Mouse (Mus musculus): Measurements from ENCODE around the gene Zfpm1. TPM values are rescaled to one million over a fixed set of nuclear protein-coding genes. Genes with fewer than 3 reads are reported as not detected.
A peak's percentile ranks its signal among the peaks of the same experiment; 100 is the strongest.

Zfpm1 gene
- polyA plus RNA-seq, 1 experiment from 2014 or later: 7.7 TPM

DNA sequence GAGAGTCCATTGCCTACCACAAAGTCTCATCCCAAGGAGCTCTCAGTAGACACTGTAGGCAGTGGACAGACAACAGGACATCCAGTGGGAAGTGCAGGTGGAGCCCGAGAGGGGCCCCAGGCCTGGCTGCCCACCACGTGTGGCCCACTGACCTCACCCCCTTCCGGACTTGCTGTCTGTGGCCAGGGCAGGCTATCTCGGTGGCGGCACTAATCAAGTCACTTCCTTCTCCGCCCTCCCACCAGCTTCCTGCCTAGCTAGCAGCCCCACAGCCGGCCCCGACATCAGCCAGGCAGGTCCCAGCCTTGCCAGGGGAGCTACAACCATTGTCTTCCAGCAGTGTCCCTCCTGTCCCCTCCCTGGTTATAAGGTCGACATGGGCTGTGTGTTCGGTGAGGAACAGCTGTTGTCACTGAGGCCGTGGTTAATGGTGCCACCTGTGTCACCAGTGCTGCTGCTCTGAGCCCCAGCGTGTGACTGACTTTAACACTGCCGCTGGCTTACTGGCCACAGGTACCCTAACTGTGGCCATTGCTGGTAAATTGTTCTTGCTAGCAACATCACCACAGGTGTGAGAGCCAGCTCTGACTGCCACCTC, 33.1 kb downstream of the Zfpm1 start:
- Histone ChIP-seq H3K4me3 (ENCODE audit: low read depth, low read length) (no peak overlapping the region), H3K9ac (ENCODE audit: low read depth, low read length) (0 out of 2 replicates have a peak overlapping the region, but pooled peaks have one; percentile 3), H3K27me3 (replicated peaks; ENCODE audit: control insufficient read depth, insufficient read depth, low read length) (no peaks in the 10 kb centered on the region), H3K27ac (ENCODE audit: low read depth, low read length) (peak overlapping the region; percentile 70), H3K4me1 (replicated peaks; ENCODE audit: control insufficient read depth, insufficient read depth, low read length) (peaks cover 21% of the 10 kb centered on the region), H3K36me3 (ENCODE audit: control insufficient read depth, insufficient read depth) (peaks cover 5% of the 10 kb centered on the region; the same call in 1 of the 2 replicates), H3K4me2 (replicated peaks; ENCODE audit: low read depth) (peak overlapping the region; percentile 30; the same call in 1 of the 2 replicates), H3K9me3 (ENCODE audit: control insufficient read depth) (no peaks in the 10 kb centered on the region)
- 36% methylated on average over 13 of the region's 13 CpGs for WGBS
- TF ChIP-seq CTCF (IDR thresholded peaks at IDR 0.05; ENCODE audit: low read depth): no peak
- ATAC-seq: no peak

DNA sequence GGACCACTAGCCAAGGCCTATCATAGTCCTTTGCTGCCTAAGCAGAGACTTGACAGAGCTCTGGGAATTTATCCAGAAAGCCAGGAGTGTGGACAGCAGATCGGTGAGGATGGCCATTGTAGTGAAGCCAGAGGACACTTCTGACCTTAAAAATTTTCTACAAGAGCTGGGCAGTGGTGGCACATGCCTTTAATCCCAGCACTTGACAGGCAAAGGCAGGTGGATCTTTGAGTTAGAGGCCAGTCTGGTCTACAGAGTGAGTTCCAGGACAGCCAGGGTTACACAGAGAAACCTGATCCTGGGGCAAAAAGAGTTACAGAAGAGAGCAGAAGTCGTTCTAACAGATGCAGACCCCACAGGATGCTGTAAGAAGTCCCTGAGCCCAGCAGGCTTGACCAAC, 34.5 kb downstream of the Zfpm1 start:
- peaks cover 5% of the 10 kb centered on the region; the same call in 1 of the 2 replicates for H3K36me3 ChIP-seq (ENCODE audit: control insufficient read depth, insufficient read depth)
- peak overlapping the region; percentile 70; the same call in 1 of the 2 replicates for H3K27ac ChIP-seq (ENCODE audit: low read depth, low read length)
- no peak for ATAC-seq
- H3K9me3 ChIP-seq (ENCODE audit: control insufficient read depth): no peaks in the 10 kb centered on the region
- H3K4me3 ChIP-seq (ENCODE audit: low read depth, low read length): no peak overlapping the region
- no peak overlapping the region for H3K9ac ChIP-seq (ENCODE audit: low read depth, low read length)
- no peak for TF ChIP-seq CTCF (IDR thresholded peaks at IDR 0.05; ENCODE audit: low read depth)
- H3K27me3 ChIP-seq (replicated peaks; ENCODE audit: control insufficient read depth, insufficient read depth, low read length): no peaks in the 10 kb centered on the region
- peaks cover 18% of the 10 kb centered on the region for H3K4me1 ChIP-seq (replicated peaks; ENCODE audit: control insufficient read depth, insufficient read depth, low read length)
- no peak overlapping the region for H3K4me2 ChIP-seq (replicated peaks; ENCODE audit: low read depth)
- WGBS: 50% methylated on average over 2 of the region's 2 CpGs

DNA sequence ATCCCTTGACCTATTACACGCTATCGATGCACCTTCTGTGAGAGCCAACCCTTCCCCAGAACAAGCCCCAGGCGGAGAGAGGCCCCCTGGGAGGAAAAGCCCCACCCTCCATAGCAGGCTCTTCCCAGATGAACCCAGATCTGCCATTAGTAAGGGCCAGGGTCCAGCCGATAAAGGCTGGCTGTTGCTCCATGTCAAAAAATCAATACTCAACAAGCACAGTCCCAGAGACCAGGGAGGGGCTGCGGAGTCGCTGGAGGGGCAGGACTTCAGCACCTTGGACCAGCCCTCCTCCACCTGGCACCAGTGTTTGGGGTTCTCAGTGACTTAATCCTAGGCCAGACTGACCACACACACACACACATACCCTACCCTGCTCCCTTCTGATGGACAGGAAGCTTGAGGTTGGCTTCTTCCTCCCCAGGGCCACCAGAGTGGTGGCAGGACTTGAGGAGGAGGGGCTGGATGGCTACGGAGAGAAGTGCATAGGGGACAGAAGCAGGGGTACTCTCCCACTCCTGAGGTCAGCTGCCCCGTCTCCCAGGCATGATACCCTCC, 36.1 kb downstream of the Zfpm1 start:
- Histone ChIP-seq H3K4me3 (ENCODE audit: low read depth, low read length) (no peak overlapping the region), H3K9me3 (ENCODE audit: control insufficient read depth) (no peaks in the 10 kb centered on the region), H3K27me3 (replicated peaks; ENCODE audit: control insufficient read depth, insufficient read depth, low read length) (no peaks in the 10 kb centered on the region), H3K9ac (ENCODE audit: low read depth, low read length) (0 out of 2 replicates have a peak overlapping the region, but pooled peaks have one; percentile 34), H3K4me2 (replicated peaks; ENCODE audit: low read depth) (no peak overlapping the region), H3K36me3 (ENCODE audit: control insufficient read depth, insufficient read depth) (peaks cover 5% of the 10 kb centered on the region; the same call in 1 of the 2 replicates), H3K4me1 (replicated peaks; ENCODE audit: control insufficient read depth, insufficient read depth, low read length) (peaks cover 16% of the 10 kb centered on the region), H3K27ac (ENCODE audit: low read depth, low read length) (peak overlapping the region; percentile 79)
- 21% methylated on average over 8 of the region's 8 CpGs for WGBS
- peak; percentile 78 for ATAC-seq
- no peak for TF ChIP-seq CTCF (IDR thresholded peaks at IDR 0.05; ENCODE audit: low read depth)

DNA sequence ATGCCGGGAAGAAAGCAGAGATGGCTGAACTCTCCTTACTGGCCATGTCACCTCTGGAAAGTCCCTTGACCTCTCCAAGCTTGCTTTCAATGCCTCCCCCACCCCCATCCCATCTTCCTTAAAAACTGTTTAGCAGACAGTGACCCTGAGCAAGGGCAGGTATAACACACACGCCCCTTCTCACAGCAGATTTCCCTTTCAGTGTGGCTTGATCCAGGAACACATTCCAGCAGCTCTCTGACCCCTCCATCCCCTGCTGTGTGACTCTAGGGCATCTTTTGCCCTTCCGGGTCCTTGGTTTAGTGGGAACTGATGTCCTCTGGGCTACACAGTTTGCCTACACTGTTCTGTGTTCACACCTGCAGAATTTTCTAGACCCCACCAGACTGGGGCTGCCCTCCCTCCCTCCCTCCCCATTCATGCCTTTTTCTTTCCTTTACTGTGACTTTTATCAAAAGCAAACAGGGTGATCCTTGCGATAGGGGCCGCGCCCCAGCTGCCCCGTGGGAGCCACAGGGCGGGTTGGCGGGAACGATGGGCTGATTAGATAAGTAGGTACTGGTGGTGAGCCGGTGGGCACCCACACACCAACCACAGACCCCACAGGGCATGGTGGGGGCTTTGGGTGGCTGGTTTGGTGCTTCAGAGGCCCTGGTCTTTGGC, 37.2 kb downstream of the Zfpm1 start:
- WGBS: 41% methylated on average over 11 of the region's 11 CpGs
- Histone ChIP-seq H3K4me2 (replicated peaks; ENCODE audit: low read depth) (no peak overlapping the region), H3K9me3 (ENCODE audit: control insufficient read depth) (no peaks in the 10 kb centered on the region)

DNA sequence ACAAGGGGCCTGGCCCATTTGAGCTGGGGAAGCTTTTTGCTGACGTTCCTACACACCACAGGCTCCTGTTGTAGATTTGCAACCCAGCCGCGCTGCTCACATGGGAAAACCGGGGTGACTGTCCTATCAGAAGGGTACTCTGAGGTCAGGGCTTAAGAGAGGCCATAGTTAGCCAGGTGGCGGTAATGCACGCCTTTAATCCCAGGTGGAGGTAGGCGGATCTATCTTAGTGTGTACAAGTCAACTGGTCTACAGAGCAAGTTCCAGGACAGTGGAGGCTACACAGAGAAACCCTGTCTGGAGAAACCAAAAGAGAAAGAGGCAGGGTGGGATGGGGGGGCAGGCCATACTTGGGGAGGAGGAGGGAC, 37.8 kb downstream of the Zfpm1 start:
- Histone ChIP-seq H3K9ac (ENCODE audit: low read depth, low read length) (no peak overlapping the region), H3K27ac (ENCODE audit: low read depth, low read length) (peak overlapping the region; percentile 79), H3K36me3 (ENCODE audit: control insufficient read depth, insufficient read depth) (peaks cover 3% of the 10 kb centered on the region; the same call in 1 of the 2 replicates), H3K9me3 (ENCODE audit: control insufficient read depth) (no peaks in the 10 kb centered on the region), H3K4me2 (replicated peaks; ENCODE audit: low read depth) (no peak overlapping the region), H3K27me3 (replicated peaks; ENCODE audit: control insufficient read depth, insufficient read depth, low read length) (no peaks in the 10 kb centered on the region), H3K4me1 (replicated peaks; ENCODE audit: control insufficient read depth, insufficient read depth, low read length) (peaks cover 16% of the 10 kb centered on the region), H3K4me3 (ENCODE audit: low read depth, low read length) (no peak overlapping the region)
- peak; percentile 27; the same call in 1 of the 2 replicates for TF ChIP-seq CTCF (IDR thresholded peaks at IDR 0.05; ENCODE audit: low read depth)
- ATAC-seq: peak; percentile 14; the same call in 1 of the 2 replicates
- 29% methylated on average over 7 of the region's 7 CpGs for WGBS

More for the DNA sequence above, 37.2 kb downstream of the Zfpm1 start:
- Histone ChIP-seq H3K9ac (ENCODE audit: low read depth, low read length) (no peak overlapping the region), H3K4me3 (ENCODE audit: low read depth, low read length) (no peak overlapping the region), H3K36me3 (ENCODE audit: control insufficient read depth, insufficient read depth) (peaks cover 5% of the 10 kb centered on the region; the same call in 1 of the 2 replicates), H3K27me3 (replicated peaks; ENCODE audit: control insufficient read depth, insufficient read depth, low read length) (no peaks in the 10 kb centered on the region), H3K4me1 (replicated peaks; ENCODE audit: control insufficient read depth, insufficient read depth, low read length) (peaks cover 16% of the 10 kb centered on the region), H3K27ac (ENCODE audit: low read depth, low read length) (peak overlapping the region; percentile 79)
- no peak for ATAC-seq
- no peak for TF ChIP-seq CTCF (IDR thresholded peaks at IDR 0.05; ENCODE audit: low read depth)

DNA sequence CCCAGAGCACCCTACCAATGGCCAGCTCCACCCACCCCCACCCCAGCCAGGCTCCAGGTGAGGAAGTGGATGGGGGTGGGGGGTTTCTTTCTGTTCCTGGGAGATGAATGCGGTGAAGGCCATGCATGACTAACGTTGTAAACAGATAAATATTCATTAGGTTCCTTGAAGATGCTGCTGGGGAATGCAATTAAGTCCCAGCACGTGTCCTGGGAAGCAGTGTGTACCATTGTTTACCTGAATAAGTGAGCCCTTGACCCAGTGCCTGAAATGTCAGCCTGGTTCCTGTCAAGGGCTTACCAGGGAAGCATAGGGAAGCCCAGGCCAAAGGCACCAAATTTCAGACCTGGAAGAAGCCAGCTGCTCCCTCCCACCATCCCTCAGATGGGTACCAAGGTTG, 38.6 kb downstream of the Zfpm1 start:
- WGBS: 24% methylated on average over 3 of the region's 3 CpGs
- Histone ChIP-seq H3K4me1 (replicated peaks; ENCODE audit: control insufficient read depth, insufficient read depth, low read length) (peaks cover 13% of the 10 kb centered on the region), H3K9me3 (ENCODE audit: control insufficient read depth) (no peaks in the 10 kb centered on the region), H3K27me3 (replicated peaks; ENCODE audit: control insufficient read depth, insufficient read depth, low read length) (no peaks in the 10 kb centered on the region), H3K36me3 (ENCODE audit: control insufficient read depth, insufficient read depth) (no peaks in the 10 kb centered on the region; the same call in 1 of the 2 replicates), H3K4me3 (ENCODE audit: low read depth, low read length) (no peak overlapping the region), H3K27ac (ENCODE audit: low read depth, low read length) (0 out of 2 replicates have a peak overlapping the region, but pooled peaks have one; percentile 79), H3K4me2 (replicated peaks; ENCODE audit: low read depth) (no peak overlapping the region), H3K9ac (ENCODE audit: low read depth, low read length) (no peak overlapping the region)
- ATAC-seq: no peak
- no peak for TF ChIP-seq CTCF (IDR thresholded peaks at IDR 0.05; ENCODE audit: low read depth)
